In the genomic region with DNA sequence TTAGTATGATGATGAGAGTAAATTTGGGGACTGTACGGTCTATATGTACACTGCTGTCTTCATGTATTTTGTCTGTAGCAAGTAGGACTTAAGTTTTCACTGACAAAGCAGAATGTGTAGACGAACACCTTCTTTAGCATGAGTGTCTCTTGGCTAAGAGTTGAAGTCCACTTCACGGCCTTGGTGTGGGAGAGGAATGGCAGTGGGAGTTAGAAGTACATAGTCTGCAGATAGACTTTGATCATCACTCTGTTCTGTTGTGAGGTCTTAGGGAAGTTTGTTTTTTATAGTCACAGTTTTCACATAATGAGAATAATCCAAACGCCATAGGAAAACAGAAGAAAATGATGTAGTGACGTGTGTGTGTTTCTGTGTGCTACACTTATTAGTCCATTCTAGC, we compare ENCODE assay signal across 17 mouse cellular contexts.
"Had no signal": no experiment of that assay in that cellular context is flagged by ENCODE, and none has a peak within 500 bp of the region (broad histone marks: within the 10 kb centered on the region; RNA-seq: fewer than 3 reads in every experiment).

No protein-coding gene starts in this region.

- DNase-seq: lung, adult 2 months; lung, postnatal 14 days; lung, postnatal 36 days; right cerebral cortex, postnatal 14 days; thymus, adult 2 months; thymus, postnatal 25 days; thymus, postnatal 4 days had no signal

- H3K4me2 ChIP-seq: lung, embryonic 15.5 days; midbrain, embryonic 11.5 days; midbrain, embryonic 13.5 days; midbrain, embryonic 15.5 days; neural tube, embryonic 12.5 days; stomach, embryonic 15.5 days had no signal

- H3K4me3 ChIP-seq: lung, embryonic 15.5 days; megakaryocyte, embryonic 14.5 days; midbrain, embryonic 13.5 days; midbrain, embryonic 15.5 days; neural tube, embryonic 12.5 days; stomach, embryonic 15.5 days had no signal

- H3K27me3 ChIP-seq: lung, embryonic 15.5 days; megakaryocyte, embryonic 14.5 days; midbrain, embryonic 13.5 days; midbrain, embryonic 15.5 days; neural tube, embryonic 12.5 days; stomach, embryonic 15.5 days had no signal

- H3K9me3 ChIP-seq: lung, embryonic 15.5 days; megakaryocyte, embryonic 14.5 days; midbrain, embryonic 13.5 days; midbrain, embryonic 15.5 days; neural tube, embryonic 12.5 days; stomach, embryonic 15.5 days had no signal

- H3K4me1 ChIP-seq: lung, embryonic 15.5 days; midbrain, embryonic 13.5 days; neural tube, embryonic 12.5 days; stomach, embryonic 15.5 days had no signal

- ATAC-seq: lung, postnatal 0 days; midbrain, embryonic 13.5 days; midbrain, embryonic 15.5 days had no signal

- H3K9ac ChIP-seq: lung, embryonic 15.5 days; midbrain, embryonic 13.5 days; midbrain, embryonic 15.5 days; neural tube, embryonic 12.5 days; stomach, embryonic 15.5 days had no signal

- H3K36me3 ChIP-seq: lung, embryonic 15.5 days; midbrain, embryonic 15.5 days; neural tube, embryonic 12.5 days; stomach, embryonic 15.5 days had no signal

- H3K27ac ChIP-seq: lung, embryonic 15.5 days; macrophage; midbrain, embryonic 13.5 days; midbrain, embryonic 15.5 days; neural tube, embryonic 12.5 days; stomach, embryonic 15.5 days; stomach, postnatal 0 days had no signal
